Mouse (Mus musculus) thymus, postnatal 36 days (tissue): ENCODE measurements around the gene Fam166a.

Experiments
- DNase-seq, 2 experiments: peaks; one replicate each; pipeline ENCODE4 v3.0.0; 2022; ENCODE audit warnings: mixed read lengths in 2 of 2

The Fam166a gene

GRCm38 (mm10) chr2:25224492-25224765 is 5.9 kb downstream of the Fam166a start, which contains the start of gene Tubb4b:
Tubb4b (minus strand) TSS chr2:25224702.
- no peak for DNase-seq

DNA sequence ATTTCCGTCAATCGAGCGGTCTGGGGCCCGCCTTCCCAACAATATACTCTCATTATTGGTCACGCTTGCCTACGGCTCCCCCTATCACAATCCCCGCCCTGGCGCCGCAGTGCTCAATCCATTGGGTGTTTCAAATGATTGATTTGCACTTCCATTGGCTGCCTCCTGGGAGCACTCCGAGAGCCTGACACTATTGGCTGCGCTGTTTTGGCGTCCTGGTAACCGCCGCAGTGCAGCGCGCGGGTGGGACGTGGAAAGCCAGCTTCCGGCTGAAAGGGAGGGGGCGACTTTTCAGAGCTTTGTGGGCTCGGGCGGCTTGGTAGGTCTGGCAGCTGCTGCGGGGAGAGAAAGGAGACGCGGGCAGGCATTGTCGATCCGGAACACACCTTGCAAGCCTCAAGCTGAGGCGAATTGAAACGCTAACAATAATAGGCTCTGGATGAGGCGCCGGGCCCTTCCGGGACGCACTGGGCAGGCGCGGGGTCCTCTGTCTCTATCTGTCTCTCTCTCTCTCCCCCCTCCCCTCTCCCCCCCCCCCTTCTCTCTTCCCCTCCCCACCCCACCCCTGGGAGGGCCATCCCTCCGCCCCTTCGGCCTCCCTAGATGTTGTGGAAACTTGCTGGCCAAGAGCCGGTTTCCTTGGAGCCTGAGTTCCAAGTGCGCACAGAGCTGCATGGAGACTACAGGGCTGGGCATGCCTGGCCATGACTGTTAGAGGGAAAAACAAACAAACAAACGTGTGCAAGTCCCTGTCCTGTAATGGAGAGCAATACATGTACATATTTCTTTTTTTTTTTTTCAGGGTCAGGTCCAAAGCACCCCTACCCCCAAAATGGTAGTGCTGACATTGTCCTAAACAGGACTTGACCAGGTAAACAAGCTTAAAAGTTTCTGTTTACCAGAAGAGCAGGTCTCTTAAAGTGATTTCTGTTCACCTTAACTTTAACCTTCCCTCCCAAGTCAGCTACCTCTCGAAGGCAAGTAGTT is 6.5 kb downstream of the Fam166a start:
- DNase-seq, result peak; percentile 96 to 99

DNA sequence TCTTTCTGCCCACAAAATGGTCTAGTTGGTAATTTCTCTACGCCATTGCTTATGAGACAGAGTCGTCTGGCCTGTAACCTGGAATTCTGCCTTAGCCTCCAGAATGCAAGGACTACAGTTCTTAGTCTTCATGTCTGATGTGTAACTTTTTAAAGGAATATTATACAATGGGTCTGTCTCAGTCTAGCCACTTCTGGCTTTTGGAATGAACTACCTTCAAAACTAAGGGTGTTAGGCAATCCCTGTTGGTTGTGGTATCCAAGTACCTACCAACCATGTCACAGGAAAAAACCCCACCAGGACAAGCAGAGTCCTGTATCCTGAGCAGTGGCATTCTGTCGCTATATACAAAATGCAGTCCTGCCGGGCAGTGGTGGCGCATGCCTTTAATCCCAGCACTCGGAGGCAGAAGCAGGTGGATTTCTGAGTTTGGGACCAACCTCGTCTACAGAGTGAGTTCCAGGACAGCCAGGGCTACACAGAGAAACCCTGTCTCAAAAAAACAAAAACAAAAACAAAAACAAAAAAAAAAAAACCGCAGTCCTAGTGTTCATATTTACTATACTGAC is 7.3 kb downstream of the Fam166a start:
- DNase-seq, result no peak

GRCm38 (mm10) chr2:25226864-25227263 is 8.3 kb downstream of the Fam166a start:
- DNase-seq, result no peak

- DNase-seq, result no peak
Observed at GRCm38 (mm10) chr2:25227406-25227805, 8.9 kb downstream of the Fam166a start.

DNA sequence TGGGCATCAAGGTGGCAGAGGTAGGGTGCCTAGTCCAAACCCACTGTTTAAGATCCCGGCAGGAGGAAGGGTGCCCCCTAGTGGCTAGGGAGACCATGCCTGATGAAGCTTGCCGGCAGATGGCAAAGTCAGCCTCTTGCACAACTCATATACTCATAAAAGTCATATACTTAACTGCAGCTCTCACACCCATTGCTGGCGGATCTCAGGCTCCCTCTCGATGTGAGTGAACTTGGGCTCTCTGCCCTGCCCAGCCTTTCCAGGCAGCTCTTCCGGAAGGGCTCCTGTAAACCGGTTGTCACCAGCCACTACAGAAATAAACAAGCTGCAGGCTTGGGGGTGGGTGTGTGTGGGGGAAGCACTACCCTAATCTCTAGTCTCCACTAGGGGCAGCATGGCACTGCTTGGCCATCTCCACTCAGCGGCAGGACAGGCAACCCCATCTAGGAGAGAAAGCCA is 9.9 kb downstream of the Fam166a start:
- DNase-seq, result peak; percentile 83 to 85

GRCm38 (mm10) chr2:25228995-25229530 is 10.5 kb downstream of the Fam166a start:
- DNase-seq, result peak in 1 of 2 experiments; percentile 21

DNA sequence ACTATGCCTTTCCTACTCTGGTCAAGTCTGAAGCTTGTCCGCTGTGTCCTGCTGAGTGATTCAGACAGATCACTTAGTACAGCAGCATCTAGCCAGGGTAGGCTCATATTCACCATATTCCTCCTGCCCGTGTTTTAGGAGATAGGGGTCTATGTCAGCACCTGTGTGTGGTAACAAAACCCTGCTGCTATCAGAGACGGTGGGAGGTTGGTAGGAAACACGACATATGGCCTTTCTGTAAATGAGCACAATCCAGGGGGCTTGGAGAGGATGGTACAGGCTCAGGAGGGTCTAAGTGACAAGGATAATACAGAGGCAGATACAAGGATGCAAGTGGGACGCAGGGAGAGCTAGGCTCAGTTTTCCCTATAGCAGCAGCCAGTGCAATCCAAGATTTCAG is 11.0 kb downstream of the Fam166a start:
- DNase-seq, result no peak

DNA sequence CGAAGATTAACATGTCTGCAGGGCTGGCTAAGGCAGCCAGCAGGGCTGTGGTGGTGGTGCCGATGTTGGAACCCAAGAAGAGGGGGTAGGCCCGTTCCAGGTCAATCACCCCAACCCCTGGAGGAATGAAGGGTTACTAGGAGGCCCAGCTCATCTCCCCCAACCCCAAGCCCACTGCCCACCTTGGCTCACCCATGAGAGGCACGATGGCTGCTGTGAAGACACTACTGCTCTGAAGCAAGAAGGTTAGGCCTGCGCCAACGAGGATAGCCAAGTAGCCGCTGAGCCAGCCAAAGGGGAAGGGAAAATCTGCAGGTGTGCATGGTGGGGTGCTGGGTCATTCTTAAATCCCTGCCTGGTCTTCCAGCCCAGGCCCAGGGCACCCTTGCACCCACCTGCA is 12.0 kb downstream of the Fam166a start:
- DNase-seq, result no peak

DNA sequence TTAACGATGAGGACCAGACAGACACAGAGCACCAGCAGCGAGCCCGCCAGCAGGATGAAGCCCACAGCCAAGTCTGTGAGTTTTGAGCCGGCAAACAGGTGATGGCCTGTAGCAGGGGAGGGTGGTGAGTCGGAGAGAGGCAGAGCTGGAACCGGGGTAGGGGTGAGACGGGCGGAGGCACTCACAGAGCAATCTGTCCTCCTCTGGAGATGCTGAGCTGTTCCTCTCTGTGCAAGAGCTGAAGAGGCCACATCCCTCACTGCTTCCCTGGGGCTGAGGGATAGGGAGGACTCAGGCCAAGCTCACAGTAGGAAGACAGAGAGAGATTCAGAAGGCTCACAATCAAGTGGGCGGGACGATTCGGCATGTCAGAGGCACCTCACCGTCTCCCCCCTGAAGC is 12.5 kb downstream of the Fam166a start:
- no peak for DNase-seq

DNA sequence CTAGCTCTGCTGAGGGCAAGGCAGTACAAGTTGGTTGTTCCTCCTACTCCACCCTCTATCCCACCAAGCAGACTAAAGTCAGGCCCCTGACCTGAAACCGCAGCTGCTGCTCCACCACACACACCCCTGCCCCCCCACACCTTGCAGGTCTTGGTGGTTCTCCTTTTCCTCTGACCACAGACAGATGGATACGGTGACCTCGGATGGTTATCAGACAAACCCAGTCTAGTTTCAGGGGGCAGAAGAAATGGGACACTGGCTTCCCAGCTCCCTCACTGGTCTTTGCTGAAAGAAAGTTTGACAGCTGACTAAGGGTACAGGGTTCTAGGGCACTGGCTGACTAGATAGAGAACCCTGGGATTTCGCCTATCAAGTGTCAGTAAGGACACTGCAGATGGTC is 14.9 kb downstream of the Fam166a start:
- DNase-seq, result no peak

DNA sequence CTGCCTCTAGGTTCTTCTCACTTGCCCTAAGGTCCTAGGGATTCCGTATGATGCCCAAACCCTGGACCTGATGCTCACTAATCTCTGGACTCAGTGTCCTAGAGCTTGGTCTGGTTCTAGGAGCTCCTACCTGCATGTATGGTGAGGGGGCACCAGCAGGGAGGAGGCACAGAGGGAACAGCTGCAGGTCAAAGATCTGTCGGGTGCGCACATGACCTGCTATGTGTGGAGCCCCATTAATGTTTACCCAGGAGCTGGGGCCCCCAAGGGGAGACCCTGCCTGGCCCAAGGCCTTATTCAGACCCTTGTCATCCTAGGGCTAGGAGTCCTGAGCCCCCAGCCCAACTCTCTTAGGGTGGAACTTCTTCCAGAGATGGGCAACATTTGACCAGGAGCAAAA is 15.5 kb downstream of the Fam166a start, which contains the start of gene Slc34a3:
TSS of gene Slc34a3 (minus strand) at position 315 of the 400 bp plus-strand sequence.
- DNase-seq, result no peak

DNA sequence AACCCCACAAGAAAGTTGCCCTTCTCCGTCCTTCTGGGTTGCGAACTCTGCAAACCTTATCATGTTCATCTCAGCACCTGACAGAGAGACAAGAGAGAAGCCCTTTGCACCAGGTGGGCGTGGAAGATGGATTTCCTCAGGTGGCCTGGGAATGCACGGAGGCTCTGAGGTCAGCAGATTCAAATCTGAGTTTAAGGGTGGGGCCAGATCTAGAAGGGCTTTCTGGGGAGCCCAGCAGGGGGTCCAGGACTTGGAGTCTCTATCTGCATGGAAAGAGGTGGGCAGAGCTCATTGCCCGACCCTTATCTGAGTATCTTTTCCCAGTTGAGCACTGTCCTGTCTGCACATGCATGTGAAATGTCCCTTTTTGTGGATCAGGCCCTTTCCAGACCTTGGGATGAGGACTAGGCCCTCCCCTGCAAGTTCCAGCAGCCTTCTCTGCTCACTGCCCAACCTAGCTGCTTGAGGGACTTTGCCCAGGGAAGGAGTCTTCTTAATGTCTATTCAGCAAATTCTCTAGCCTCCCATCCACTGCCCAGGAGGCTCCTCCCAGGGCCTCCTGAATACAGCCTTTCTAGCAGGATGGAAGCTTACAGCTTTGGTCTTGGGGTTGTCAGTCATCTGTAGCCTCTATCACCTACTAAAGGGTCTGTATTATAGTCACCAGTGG is 16.1 kb downstream of the Fam166a start:
- DNase-seq, result no peak

DNA sequence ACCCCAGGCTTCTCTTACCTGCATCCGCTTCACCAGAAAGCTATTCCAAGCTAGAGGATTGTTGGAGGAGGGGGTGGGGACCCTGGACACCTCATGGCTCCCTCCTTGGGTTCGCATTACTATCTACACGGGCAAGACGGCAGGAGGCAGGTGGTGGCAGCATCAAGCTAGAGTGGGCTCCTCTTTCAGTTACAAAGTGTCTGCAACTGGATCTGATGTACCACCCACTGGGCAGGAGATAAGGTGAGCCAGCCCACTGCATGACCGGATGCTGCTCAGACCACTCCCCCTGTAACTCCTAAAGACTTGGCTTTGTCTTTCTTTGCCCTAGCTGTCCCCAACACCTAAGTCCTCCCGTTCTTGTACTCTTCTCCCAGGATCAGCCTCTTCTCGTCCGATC is 18.1 kb downstream of the Fam166a start, which contains the start of gene Rnf224:
TSS of gene Rnf224 (minus strand) at position 174 of the 400 bp plus-strand sequence.
- DNase-seq, result no peak

DNA sequence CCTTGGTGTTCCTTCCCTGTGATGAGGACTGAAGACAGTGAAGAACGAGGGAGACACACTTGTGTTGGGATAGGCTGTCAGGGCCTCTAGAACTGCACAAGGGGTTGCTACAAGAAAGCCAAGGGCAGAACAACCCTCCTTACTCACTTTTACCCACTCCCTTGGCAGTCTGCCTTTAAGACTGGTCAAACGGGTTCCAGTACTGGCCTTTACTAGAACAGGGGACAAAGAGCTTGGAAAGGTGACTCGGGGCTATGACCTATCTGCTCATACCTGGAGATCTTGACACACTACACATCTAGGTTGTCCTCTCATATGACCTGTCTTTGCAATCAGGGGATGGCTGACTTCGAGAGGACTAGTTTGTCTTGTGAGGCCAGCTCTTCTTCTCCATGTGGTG is 19.0 kb downstream of the Fam166a start:
- DNase-seq, result no peak

DNA sequence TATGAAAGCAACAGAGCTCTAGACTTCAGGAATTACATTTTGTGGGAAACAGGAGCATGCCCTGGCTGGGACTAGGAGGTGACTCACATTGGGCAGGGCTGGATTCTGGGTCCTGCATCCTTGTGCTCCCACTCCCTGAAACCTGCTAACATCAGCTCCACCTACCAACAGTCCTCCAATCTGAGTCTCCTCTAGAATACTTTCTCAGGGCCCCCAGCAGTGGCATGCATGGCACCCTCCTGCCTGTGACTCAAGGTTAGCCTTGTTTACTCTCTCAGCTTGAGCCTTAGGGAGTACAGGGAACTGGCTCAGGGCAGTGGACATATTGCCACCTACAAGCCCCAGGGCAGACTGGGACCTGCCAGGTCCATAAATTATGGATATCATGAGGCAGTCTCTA is 19.6 kb downstream of the Fam166a start:
- no peak for DNase-seq

GRCm38 (mm10) chr2:25239766-25240165 is 21.2 kb downstream of the Fam166a start:
- DNase-seq, result no peak

GRCm38 (mm10) chr2:25240310-25240709 is 21.8 kb downstream of the Fam166a start:
- no peak for DNase-seq

DNA sequence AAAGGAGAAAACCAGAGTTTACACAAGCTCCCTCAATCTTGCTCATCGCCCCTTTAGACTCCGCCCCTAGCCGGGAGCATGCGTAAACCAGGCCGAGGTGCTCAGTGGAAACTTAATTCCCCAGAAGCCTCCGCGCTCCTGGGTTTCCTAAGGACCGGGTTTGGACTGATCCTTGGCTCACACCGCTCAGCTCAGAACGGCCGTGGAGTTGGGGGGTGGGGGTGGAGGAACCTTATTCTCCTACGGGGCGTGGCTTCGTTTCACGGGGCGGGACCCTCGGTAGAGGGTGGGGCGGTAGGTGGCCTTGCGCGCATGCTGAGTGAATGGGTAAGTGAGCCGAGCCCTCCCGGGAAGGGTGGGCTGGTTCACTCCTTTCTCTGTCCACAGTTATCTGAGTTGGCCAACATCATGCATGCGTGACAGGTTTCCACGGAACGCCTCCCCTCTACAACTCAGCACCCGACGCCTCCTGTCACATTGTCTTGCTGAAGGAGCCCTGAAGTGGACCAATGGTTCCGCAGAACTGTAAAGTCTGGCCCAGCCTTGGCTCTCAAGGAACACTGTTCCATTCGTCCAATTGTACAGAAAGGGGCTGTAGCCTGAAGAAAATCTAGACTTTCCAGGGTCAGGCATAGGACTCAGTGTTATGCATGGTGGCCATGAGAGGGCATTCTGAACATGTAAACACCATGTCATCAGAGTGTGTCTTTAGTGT is 22.3 kb downstream of the Fam166a start:
- DNase-seq, result peak; percentile 33 to 50

DNA sequence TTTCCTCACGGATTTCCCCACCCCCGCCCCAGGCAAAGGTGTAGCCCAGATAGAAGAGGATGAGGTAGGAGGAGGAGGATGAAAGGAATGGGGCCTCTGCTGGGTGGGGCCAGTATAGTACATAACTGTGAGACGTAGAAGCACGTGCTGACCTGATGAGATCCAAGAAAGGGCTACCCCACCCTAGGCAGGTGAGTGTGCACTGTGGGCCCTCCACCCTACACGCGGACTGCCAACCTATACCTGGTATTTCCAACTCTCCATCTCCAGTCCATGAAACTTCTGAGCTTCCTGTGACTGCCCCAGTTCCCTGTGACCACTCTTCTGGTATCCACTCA is 22.9 kb downstream of the Fam166a start:
- no peak for DNase-seq

DNA sequence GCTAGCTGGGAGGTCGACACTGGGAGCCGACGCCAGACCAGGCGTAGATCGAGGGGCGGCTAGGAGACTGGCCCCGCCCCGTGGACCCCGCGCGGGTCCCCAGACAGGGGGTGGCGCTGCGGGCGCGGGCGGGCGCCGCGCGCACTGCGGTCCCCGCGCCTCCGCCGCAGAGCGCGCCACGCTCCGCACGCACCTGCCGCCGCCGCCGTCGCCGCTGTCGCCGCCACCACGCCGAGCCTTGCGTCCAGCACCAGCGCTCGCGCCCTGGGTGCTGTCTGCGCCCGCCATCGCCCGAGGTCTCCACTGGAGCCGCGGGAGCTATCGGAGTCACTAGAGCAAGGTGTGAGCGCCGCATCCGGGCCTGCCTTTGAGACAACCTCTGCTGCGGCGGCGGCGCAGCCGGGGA is 23.6 kb downstream of the Fam166a start, which contains the start of the genes Rnf208 and Cysrt1:
TSS of gene Rnf208 (plus strand) at position 155 of the 406 bp plus-strand sequence.
TSS of gene Cysrt1 (minus strand) at position 352 of the 406 bp plus-strand sequence.
- peak; percentile 13 to 39 for DNase-seq

- no peak for DNase-seq
Observed at GRCm38 (mm10) chr2:25243342-25243741, 24.8 kb downstream of the Fam166a start.
